Mouse (Mus musculus): ENCODE data around the gene Gm43517. TPM values are rescaled to one million over a fixed set of nuclear protein-coding genes. Genes with fewer than 3 reads are reported as not detected.

Gm43517 gene
- polyA plus RNA-seq, 1 experiment from 2014 or later = 2.2 TPM

DNA sequence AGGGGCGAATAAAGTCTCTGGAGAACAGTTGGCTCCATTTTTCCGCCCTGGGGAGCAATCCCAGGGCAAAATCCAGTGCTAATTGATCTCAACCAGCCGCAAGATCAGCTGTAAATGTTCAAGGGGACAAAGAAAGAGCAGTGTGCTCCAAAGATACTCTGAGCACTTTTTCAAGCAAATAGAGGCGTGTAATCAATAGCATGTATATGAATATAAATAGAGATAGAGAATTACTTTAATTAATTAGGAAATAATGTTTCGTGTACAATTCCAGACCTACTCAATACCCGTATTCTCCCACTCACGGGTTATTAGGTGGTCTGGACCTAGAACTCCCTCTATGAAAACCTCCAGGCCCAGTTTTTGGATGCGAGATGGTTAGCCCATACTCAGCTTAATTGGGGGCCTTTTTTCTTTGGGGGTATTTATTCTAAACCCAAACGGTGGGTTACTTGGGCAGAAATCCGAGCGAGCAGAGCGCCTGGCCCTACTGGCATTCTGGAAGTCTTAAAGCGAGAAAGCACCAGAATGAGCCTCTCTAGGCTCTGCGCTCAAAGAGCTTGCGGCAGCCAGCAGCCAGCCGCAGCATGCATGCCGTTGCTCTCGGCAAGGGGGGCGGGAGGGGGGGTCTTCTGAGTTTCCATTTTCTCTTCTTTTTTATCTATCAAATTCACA is 8.5 kb upstream of the Gm43517 start:
- peak overlapping the region; percentile 100 for H3K9ac ChIP-seq (ENCODE audit: low read length)
- H3K4me2 ChIP-seq (ENCODE audit: low read length) = peak overlapping the region; percentile 64
- no peaks in the 10 kb centered on the region for H3K9me3 ChIP-seq (replicated peaks; ENCODE audit: control insufficient read depth, low read length)
- 0 out of 2 replicates have a peak, but pooled peaks cover 6% of the 10 kb centered on the region for H3K27me3 ChIP-seq (replicated peaks; ENCODE audit: control insufficient read depth, insufficient read depth, low read length)
- H3K36me3 ChIP-seq (ENCODE audit: control insufficient read depth, insufficient read depth, low read length) = no peaks in the 10 kb centered on the region
- H3K27ac ChIP-seq (ENCODE audit: low read depth, low read length) = peak overlapping the region; percentile 100
- peaks cover 8% of the 10 kb centered on the region; the same call in 1 of the 2 replicates for H3K4me1 ChIP-seq (ENCODE audit: control insufficient read depth, insufficient read depth, low read length)
- DNase-seq (ENCODE audit: low spot score) (peak; percentile 79), ATAC-seq (no peak; the same call in 1 of the 2 replicates)
- WGBS = under 1% methylated on average over 19 of the region's 19 CpGs
- peak overlapping the region; percentile 95 for H3K4me3 ChIP-seq (ENCODE audit: low read depth, low read length)

DNA sequence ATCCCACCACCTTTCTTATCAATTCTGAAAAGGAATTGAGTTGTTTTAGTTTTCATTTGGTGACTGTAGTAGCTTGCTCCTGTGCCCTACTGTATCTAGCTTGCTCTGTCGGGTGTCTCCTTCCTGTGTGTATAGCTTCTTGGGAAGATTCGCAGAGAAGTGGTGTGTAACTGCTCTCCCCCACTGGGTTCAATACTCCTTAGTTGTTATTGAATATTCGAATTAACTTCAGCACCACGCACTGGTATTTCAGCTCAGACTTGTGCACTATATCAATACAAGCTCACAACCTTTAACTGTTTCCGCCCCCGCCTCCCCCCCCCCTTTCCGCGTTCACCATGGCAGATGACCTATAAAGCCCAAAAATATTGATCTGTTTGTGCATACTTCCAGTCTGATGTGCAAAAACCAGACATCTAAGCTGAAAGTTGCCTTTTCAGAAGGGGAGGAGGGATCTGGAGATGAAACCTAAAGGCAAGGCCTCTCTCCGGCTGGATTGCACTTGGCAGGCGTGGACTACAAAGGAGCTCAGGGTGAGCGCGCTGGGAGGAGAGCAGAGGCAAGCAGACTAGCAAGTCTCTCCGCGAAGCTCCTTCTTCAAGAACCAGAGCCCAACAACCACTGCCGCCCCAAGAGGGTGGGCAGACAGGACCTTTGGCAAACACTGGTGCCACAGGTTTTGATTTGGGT is 7.5 kb upstream of the Gm43517 start:
- Histone ChIP-seq H3K27ac (ENCODE audit: low read depth, low read length) (peak overlapping the region; percentile 100), H3K27me3 (replicated peaks; ENCODE audit: control insufficient read depth, insufficient read depth, low read length) (0 out of 2 replicates have a peak, but pooled peaks cover 6% of the 10 kb centered on the region), H3K36me3 (ENCODE audit: control insufficient read depth, insufficient read depth, low read length) (no peaks in the 10 kb centered on the region), H3K9ac (ENCODE audit: low read length) (peak overlapping the region; percentile 100), H3K4me3 (ENCODE audit: low read depth, low read length) (peak overlapping the region; percentile 95), H3K9me3 (replicated peaks; ENCODE audit: control insufficient read depth, low read length) (no peaks in the 10 kb centered on the region), H3K4me1 (ENCODE audit: control insufficient read depth, insufficient read depth, low read length) (peaks cover 8% of the 10 kb centered on the region; the same call in 1 of the 2 replicates), H3K4me2 (ENCODE audit: low read length) (peak overlapping the region; percentile 64)
- DNase-seq (ENCODE audit: low spot score) (peak; percentile 90), ATAC-seq (peak; percentile 45)
- under 1% methylated on average over 15 of the region's 15 CpGs for WGBS

DNA sequence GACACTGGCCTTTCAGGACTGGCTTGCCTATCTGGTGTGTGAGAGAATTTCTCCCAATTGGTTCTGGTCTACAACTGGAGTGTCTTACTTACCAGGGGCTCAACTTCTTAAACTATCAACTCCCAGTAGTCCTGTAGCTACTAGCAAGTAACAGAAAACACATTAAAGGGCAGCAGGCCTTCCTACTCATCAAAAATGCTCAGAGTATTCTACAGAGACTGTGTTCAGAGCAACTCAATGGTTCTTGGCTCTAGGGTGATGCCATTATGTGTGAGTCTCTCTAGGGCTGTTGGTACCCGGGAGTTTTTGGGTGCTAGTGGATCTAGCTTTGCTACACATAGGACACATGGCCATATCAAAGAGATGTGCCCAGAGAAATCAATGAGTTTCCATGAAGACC is 6.1 kb upstream of the Gm43517 start:
- peak overlapping the region; percentile 100 for H3K9ac ChIP-seq (ENCODE audit: low read length)
- peak overlapping the region; percentile 100 for H3K27ac ChIP-seq (ENCODE audit: low read depth, low read length)
- H3K4me3 ChIP-seq (ENCODE audit: low read depth, low read length) = peak overlapping the region; percentile 95
- H3K4me2 ChIP-seq (ENCODE audit: low read length) = peak overlapping the region; percentile 64
- DNase-seq (ENCODE audit: low spot score) (peak; percentile 50), ATAC-seq (no peak)
- no peaks in the 10 kb centered on the region for H3K9me3 ChIP-seq (replicated peaks; ENCODE audit: control insufficient read depth, low read length)
- 0% methylated on average over 1 of the region's 1 CpGs for WGBS
- no peaks in the 10 kb centered on the region for H3K36me3 ChIP-seq (ENCODE audit: control insufficient read depth, insufficient read depth, low read length)
- no peaks in the 10 kb centered on the region for H3K4me1 ChIP-seq (ENCODE audit: control insufficient read depth, insufficient read depth, low read length)
- 0 out of 2 replicates have a peak, but pooled peaks cover 6% of the 10 kb centered on the region for H3K27me3 ChIP-seq (replicated peaks; ENCODE audit: control insufficient read depth, insufficient read depth, low read length)

DNA sequence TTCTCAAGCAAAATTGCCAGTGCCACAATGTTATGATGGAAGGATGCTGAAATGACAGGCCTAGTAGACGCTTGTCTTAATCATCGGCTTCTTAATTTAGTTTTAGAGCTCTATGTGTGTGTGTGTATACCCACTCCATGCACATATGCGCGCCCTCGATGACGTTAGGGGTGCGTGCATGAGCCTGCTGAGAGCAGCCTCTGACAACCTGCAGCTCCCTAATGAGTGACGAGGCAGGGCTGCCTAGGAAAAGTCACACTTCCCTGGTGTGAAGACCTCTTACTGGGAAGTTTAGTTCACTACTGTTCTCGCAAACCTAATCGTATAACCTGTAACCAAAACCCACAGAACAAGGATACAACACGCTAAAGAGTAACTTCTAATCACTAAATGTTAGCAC is 5.5 kb upstream of the Gm43517 start:
- Histone ChIP-seq H3K4me3 (ENCODE audit: low read depth, low read length) (peak overlapping the region; percentile 95), H3K9ac (ENCODE audit: low read length) (peak overlapping the region; percentile 100), H3K4me2 (ENCODE audit: low read length) (peak overlapping the region; percentile 64), H3K9me3 (replicated peaks; ENCODE audit: control insufficient read depth, low read length) (no peaks in the 10 kb centered on the region), H3K36me3 (ENCODE audit: control insufficient read depth, insufficient read depth, low read length) (0 out of 2 replicates have a peak, but pooled peaks cover under 1% of the 10 kb centered on the region), H3K27me3 (replicated peaks; ENCODE audit: control insufficient read depth, insufficient read depth, low read length) (0 out of 2 replicates have a peak, but pooled peaks cover 6% of the 10 kb centered on the region), H3K27ac (ENCODE audit: low read depth, low read length) (peak overlapping the region; percentile 100), H3K4me1 (ENCODE audit: control insufficient read depth, insufficient read depth, low read length) (no peaks in the 10 kb centered on the region)
- 2% methylated on average over 11 of the region's 11 CpGs for WGBS
- DNase-seq (ENCODE audit: low spot score) = peak; percentile 87
- ATAC-seq = no peak

DNA sequence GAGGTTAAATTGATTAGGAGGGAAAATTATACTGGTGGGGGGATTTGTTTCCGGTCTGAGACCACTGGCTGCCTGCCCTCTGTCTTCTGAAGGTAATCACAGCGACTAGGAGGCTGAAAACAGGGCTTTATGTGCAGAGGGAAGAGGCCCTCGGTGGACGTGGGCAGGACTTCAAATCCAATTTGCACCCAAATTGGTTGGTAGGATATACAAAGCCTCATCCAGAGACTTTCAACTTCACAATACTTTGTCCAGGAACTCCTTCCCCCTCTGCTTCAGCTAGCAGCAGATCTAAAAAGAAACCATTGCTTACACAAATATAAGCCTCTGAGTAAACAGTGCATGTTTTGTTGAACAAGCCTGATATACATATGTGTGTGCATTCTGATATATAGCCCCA is 4.5 kb upstream of the Gm43517 start:
- H3K4me1 ChIP-seq (ENCODE audit: control insufficient read depth, insufficient read depth, low read length) = no peaks in the 10 kb centered on the region
- ATAC-seq (no peak), DNase-seq (ENCODE audit: low spot score) (peak; percentile 80)
- H3K9ac ChIP-seq (ENCODE audit: low read length) = peak overlapping the region; percentile 100
- peak overlapping the region; percentile 64 for H3K4me2 ChIP-seq (ENCODE audit: low read length)
- peak overlapping the region; percentile 100 for H3K27ac ChIP-seq (ENCODE audit: low read depth, low read length)
- 0% methylated on average over 4 of the region's 4 CpGs for WGBS
- H3K36me3 ChIP-seq (ENCODE audit: control insufficient read depth, insufficient read depth, low read length) = peaks cover 10% of the 10 kb centered on the region
- H3K9me3 ChIP-seq (replicated peaks; ENCODE audit: control insufficient read depth, low read length) = no peaks in the 10 kb centered on the region
- H3K4me3 ChIP-seq (ENCODE audit: low read depth, low read length) = peak overlapping the region; percentile 95
- 0 out of 2 replicates have a peak, but pooled peaks cover 6% of the 10 kb centered on the region for H3K27me3 ChIP-seq (replicated peaks; ENCODE audit: control insufficient read depth, insufficient read depth, low read length)

DNA sequence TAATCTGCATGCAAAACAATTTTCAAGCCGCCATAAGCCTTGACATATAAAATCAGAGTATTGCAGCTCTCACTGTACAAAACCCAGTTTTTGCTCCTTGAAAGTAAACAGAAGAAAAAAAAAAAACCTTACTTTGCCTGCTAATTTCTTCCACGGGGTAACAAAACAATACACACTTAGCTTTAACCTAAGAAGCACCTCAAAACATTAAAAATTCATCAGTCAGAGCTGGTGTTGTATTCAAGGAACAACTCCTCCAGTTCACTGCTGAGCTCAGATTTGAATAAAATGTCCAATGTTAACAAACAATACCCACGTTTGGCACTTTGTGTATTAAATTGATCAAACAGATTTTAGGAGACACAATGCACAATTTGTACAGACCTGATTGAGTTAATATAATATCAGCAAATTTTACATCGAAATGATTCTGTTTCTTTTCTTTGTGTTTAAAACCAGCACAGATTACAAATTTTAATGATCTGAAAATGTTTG is 3.9 kb upstream of the Gm43517 start:
- no peaks in the 10 kb centered on the region for H3K4me1 ChIP-seq (ENCODE audit: control insufficient read depth, insufficient read depth, low read length)
- DNase-seq (ENCODE audit: low spot score) (peak; percentile 73), ATAC-seq (no peak)
- peaks cover 16% of the 10 kb centered on the region for H3K36me3 ChIP-seq (ENCODE audit: control insufficient read depth, insufficient read depth, low read length)
- peak overlapping the region; percentile 100 for H3K27ac ChIP-seq (ENCODE audit: low read depth, low read length)
- no peaks in the 10 kb centered on the region for H3K9me3 ChIP-seq (replicated peaks; ENCODE audit: control insufficient read depth, low read length)
- 0 out of 2 replicates have a peak, but pooled peaks cover 6% of the 10 kb centered on the region for H3K27me3 ChIP-seq (replicated peaks; ENCODE audit: control insufficient read depth, insufficient read depth, low read length)
- H3K4me3 ChIP-seq (ENCODE audit: low read depth, low read length) = peak overlapping the region; percentile 95
- WGBS = 2% methylated on average over 4 of the region's 4 CpGs
- peak overlapping the region; percentile 64 for H3K4me2 ChIP-seq (ENCODE audit: low read length)
- peak overlapping the region; percentile 100 for H3K9ac ChIP-seq (ENCODE audit: low read length)

DNA sequence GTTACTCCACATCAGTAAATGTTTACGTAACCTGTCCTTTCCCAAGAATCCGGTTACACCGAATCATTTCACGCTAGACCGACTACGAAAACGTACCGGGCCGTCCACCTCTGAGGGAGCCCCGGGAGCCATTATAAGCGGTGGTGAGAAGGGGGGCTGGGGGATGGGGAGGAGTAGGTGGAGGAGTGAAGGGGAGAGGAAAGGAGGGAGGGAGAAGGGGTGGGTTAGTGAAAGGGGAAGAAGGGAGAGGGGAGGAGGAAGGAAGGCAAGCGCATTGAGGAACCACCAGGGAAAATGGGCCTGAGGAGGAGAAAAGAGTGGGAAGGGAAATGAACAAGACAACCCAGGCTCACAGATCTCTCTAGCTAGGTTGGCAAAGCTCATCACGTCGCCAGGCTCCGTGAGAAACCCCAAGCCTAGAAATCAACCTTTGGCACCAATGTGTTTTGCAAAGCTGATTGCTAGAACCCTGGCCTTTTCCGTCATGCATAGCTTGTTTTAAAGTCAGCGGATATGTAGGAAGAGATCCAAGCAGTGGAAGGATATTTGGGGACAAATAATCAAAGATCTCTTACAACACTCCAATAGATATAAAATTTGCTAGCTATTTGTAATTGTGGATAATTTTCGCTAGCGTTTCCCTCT is 3.1 kb upstream of the Gm43517 start:
- 0% methylated on average over 19 of the region's 19 CpGs for WGBS
- Histone ChIP-seq H3K36me3 (ENCODE audit: control insufficient read depth, insufficient read depth, low read length) (peaks cover 16% of the 10 kb centered on the region), H3K4me2 (ENCODE audit: low read length) (peak overlapping the region; percentile 64), H3K27ac (ENCODE audit: low read depth, low read length) (peak overlapping the region; percentile 100), H3K4me1 (ENCODE audit: control insufficient read depth, insufficient read depth, low read length) (no peaks in the 10 kb centered on the region), H3K27me3 (replicated peaks; ENCODE audit: control insufficient read depth, insufficient read depth, low read length) (0 out of 2 replicates have a peak, but pooled peaks cover 6% of the 10 kb centered on the region), H3K9ac (ENCODE audit: low read length) (peak overlapping the region; percentile 100), H3K4me3 (ENCODE audit: low read depth, low read length) (peak overlapping the region; percentile 95), H3K9me3 (replicated peaks; ENCODE audit: control insufficient read depth, low read length) (no peaks in the 10 kb centered on the region)
- ATAC-seq (peak; percentile 54), DNase-seq (ENCODE audit: low spot score) (peak; percentile 95)

DNA sequence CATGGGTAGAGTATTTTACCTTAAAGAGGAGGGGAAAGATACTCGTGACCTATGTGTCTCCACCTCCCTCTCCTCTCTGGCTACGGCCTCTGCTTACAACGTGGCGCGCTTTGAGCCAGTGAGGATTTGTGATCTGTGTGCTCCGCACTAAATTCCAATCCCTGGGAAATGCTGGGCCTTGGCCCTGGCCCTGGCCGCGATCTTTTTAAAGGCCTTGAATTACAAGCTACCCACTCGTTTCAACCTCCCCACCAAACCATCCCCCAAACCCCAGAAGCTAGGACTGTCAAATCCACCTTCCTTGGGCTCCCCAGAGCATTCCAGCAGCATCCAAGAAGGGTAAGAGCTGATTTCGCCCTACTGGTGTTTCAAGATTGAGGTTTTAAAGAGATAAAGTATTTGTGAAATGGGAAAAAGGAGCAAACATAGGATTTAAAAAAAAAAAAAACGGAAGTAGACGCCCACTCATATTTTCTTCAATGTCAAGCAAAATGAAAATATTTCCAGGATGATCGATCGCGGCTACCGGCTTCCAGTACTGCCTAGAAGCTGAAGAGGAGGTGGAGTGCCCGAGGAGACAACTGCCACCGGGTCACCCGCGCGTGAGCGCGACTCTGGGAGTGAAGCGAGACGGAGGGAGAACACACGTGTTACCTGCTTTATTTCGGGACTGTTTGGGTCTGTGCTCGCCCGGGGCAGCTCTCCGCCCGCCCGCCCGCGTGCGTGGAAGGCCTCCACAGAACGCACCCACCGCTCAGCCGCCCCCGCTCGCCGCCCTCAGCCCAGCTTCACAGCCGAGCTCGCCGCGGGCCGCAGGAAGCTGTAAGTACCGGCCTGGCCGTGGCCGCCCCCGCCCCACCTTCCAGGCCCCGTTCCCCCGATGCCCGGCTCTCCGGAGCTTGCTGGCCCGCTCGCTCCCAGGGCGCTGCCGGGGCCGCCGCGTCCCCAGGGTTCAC is 2.1 kb upstream of the Gm43517 start, which contains the start of gene Foxg1:
Foxg1 (plus strand) TSS at position 96 of the 956 bp plus-strand sequence.
- Histone ChIP-seq H3K4me1 (ENCODE audit: control insufficient read depth, insufficient read depth, low read length) (no peaks in the 10 kb centered on the region), H3K27me3 (replicated peaks; ENCODE audit: control insufficient read depth, insufficient read depth, low read length) (0 out of 2 replicates have a peak, but pooled peaks cover 6% of the 10 kb centered on the region), H3K4me2 (ENCODE audit: low read length) (peak within 1 kb of the TSS; percentile 64), H3K36me3 (ENCODE audit: control insufficient read depth, insufficient read depth, low read length) (peaks cover 16% of the 10 kb centered on the region), H3K9ac (ENCODE audit: low read length) (peak within 1 kb of the TSS; percentile 100), H3K9me3 (replicated peaks; ENCODE audit: control insufficient read depth, low read length) (no peaks in the 10 kb centered on the region), H3K27ac (ENCODE audit: low read depth, low read length) (peak within 1 kb of the TSS; percentile 100), H3K4me3 (ENCODE audit: low read depth, low read length) (peak within 1 kb of the TSS; percentile 95)
- WGBS = under 1% methylated on average over 59 of the region's 61 CpGs
- ATAC-seq (peak; percentile 1), DNase-seq (ENCODE audit: low spot score) (peak; percentile 80)
